Mouse (Mus musculus) embryo, embryonic 9.5 days (tissue): Measurements from ENCODE around the gene Arhgef40.
"Not testable (repeated sequence)": the region's sequence is repeated elsewhere in the genome, so short reads cannot be mapped to it uniquely, and the experiment has no call there.

Source experiments
- DNase-seq: peaks from one replicate; pipeline ENCODE4 v3.0.0-alpha.2; 2017; ENCODE audit errors: extremely low spot score

Arhgef40 gene

DNA sequence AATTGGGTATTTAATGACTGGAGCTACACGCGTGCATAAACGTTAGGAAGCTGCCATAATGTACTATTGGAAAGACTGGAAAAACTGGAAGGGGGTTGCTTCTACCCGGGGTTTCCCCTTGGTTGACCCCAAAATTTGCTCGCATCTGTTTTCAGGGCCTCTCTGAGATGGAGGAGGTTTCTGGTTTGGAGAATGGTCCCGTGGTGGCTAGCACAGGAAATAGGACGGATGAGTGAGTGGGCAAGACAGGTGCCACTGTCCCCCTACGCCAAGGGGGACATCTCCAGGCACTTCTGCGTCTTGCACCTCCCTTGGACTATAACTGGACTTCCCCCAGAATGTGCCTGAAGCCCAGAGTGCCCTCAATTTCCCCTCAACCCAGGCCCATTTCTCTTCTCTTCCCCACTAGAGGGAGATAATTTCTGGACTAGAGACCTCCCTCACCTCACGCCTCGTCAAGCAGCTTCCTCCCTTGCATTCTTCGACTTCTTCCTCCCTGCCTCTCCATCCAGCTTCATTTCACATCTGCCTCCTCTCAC lies 34.6 kb downstream of the Arhgef40 start:
- DNase-seq = no peak

DNA sequence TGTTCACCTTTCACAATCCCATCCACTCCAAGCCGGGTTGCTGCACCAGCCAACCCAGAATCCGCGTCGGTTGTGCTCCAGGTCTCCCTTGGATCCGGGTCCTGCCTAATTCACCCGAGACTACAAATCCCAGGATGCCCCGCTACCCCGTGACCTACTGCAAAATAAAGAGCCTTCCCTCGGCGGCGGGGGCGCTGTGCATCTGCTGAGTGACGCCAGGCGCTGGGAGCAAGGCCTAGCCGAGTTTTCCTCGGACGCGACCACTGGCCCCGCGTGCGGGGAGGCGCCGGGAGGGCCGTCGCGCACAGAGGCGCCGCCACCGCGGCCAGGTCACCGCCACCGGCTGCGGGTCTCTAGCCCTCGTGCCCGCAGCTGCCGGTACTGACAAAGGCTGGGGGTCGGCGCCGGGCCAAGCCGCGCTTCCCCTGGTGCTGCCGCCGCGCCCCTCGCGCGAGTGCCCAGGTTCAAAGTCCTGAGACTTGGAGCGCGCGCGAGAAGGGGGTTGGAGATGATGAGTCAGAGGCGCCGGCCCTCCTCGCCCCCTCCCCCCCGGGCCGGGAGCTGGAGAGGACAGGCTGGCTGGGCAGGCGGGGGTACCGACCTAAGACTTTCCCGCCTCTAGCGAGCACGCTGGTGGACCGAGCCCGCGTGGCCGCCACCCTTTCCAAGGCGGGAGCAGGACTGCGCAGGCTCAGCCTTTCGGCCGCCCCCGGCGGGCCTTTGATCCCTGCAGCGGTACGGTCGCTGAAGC lies 35.2 kb downstream of the Arhgef40 start:
- DNase-seq = peak; percentile 98

DNA sequence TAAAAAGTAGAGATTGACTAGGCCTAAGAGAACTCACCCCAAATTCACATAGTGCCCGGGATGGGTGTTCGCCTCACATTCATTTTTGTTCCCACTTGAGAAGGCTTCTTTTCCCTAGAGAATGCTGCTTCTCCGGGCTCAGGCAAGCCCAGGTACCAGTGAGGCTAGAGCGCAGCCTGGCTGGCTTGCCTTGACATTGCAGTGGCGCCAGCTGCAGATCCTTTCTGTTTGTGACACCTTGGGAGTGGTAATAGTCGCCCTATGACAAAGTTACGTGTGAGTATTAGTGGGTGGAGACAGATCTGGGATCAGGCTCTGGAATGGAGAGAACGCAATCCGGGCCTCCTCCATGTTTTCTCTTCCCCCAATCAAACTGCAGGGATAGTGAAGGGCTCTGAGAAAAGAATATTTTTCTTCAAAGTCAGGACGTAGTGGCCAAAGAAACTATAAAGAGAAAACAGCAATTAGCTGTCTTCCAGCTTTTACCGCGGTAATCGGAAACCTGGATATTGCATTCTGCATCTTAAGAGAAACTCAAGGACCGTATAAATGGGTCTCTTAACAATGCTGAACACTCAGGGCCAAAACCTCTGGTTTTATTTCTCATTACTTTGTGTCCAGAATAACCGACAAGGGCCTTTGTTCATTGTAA lies 36.1 kb downstream of the Arhgef40 start, which contains the start of gene Zfp219:
Gene Zfp219, minus strand, starts transcription at position 248 of the 652 bp plus-strand sequence.
- peak; percentile 84 for DNase-seq

DNA sequence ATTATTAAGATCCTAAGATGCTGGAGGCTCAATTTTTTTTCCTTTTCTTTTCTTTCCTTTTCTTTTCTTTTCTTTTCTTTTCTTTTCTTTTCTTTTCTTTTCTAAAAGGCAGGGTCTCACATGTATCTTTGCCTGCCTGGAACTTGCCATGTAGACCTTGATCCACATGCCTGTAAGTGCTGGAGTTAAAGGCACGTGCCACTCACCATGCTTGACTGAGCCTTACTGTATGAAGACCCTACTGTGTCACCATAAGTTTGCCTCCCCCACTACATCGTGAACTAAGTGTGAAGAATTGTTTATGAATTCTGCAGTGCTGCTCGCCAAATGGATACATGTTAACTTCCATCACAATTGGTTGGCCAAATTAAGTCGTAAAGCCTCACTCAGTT lies 36.6 kb downstream of the Arhgef40 start:
- no peak for DNase-seq

DNA sequence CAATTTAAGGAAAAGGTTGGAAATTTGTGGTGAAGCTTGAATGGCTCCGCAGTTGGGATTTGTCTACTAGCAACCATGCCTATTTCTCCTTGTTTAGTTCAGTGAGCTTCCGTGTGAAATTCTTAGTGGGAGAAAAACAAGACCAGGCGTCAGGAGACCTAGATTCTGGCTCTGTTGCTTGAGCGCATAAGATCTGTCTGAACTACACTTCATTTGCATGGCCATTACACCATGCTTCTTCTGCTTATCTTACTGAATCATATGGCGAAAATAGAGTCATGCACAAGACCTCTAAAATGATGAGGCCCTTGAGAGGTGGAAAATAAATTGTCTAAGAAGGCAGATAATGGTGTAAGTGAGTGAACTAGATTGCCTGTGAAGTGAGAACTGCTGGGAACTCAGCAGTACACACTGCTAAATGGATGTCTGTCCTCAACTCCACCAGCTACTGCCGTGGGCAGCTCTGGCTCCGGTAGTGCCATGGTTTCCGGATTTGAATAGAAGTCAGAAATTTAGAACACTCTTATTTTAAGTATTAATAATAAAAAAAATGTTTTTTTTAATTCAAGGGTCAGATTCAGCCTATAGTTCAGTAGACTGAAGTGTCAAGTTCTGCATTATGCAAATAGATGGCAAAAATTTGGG lies 37.2 kb downstream of the Arhgef40 start:
- DNase-seq = no peak

DNA sequence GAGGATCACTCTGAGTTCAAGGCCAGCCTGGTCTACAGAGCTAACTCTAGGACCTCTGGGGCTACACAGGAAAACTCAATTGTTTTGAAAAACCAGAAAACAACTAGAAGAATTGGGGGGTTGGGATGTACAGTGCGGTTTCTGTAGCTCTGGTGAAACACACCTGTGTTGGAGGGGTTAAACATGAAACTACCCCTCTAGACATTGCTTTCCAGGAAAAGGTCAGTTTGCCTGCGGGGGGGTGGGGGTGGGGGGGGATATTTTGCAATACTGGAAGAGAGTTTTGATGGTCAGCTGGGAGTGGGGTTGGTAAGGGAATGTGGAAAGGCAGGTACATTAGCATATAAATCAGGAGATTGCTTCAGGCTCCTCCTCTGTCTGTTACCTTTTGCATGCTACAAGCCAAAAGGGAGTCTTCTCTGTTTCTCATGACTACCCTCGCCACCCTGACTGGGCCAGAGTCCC lies 37.8 kb downstream of the Arhgef40 start:
- no peak for DNase-seq

DNA sequence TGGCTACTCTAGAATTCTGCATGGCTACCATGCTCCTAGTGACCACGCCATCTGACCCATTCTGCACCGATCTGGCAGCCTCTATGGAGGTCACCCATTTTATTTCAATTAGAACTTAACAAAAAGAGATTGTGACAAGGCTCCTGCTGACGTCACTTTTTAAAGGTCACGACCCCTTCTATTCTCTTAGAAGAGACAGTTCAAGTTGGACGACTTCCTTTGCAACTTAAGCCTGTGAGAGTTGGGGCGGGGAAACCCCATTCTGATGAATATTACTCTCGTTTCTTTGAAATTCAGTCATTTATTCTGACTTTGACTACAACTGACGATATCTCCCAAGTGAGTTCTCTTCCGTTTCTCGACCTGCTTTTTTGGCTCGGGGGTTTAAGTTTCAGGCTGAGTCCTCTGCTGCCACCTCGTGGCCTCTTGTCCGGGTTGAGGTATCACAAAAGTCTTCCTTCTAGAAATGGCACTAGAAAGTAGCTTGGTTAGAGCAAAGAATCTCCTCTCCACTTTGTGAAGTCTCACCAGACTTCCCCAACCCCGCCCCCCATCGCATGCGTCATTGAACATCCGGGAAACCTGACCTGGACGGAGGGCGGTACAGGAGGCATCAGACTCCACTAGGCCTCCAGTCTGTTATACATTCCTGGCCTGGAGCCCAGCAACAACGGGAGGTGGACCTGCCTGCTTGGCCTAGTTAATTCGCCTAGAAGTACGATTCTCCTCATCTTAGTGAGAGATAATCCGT lies 38.4 kb downstream of the Arhgef40 start:
- DNase-seq = peak; percentile 92

DNA sequence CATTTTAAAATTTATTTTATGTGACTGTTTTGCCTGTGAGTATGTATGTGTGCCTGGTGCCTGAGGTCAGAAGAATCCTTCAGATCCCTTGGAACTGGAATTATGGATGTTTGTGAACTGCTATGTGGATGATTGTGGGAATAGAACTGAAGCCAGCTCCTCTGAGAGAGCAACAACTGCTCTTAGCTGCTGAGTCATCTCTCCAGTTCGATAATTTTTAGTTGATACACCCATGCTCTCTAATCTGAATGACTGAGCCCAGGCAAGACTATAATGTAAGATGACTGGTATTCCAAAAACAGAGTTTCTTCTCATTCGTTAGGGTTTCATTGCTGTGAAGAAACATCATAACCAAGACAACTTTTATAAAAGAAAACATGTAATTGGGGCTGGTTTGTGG lies 39.6 kb downstream of the Arhgef40 start:
- DNase-seq = no peak

DNA sequence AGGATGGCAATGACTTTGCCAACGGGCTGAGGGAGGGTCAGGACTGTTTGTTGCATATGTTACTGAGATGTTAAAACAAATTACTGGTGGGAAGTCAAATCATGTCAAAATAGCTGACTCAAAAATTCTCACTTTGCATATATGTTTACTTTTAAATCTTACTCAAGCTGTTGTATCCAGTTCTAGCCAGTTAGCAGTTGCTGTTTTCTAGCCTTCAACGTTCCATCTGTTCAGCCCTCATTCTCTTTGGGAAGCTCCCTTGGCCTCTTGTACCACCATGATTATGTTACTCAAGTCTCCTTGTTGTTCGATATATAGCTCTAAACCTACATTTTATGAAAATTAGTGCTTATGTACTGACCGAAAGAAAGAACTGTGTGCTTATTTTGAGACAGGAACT lies 41.8 kb downstream of the Arhgef40 start:
- DNase-seq = no peak

DNA sequence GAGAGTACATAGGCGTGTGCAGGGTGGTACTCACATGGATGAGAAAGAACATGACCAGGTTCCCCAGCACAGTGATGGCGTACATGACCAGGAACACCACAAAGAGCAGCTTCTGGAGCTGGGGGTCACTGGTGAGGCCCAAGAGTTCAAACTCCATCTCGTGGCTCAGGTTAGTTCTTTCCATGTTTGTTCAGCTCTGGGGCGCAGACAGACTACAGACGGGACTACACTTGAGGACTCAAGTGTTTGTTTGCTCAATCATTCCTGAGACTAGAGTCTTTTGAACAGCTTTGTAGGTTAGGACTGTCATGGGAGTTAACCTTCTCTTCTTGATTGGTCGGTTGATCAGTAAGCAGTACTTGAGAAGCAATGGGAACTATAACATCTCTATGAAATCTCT lies 51.4 kb downstream of the Arhgef40 start:
- DNase-seq = no peak

DNA sequence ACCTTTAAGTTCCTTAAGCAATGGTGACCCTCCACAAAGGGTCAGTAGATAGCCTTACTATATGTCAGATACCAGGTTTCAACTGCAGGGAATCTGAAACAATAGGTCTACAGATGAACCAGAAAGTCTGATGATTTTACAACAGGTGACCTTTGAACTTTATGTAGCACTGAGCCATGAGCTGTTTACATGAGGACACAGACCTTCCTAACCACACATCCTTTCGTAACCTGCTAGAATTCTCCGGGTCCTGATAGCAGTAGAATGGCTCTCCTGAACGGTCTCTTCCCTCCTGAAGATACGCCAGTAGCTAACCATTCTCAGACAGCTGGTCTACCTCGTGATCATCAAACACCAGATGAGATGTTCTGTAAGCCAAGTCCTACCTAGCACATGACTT lies 54.8 kb downstream of the Arhgef40 start:
- no peak for DNase-seq

DNA sequence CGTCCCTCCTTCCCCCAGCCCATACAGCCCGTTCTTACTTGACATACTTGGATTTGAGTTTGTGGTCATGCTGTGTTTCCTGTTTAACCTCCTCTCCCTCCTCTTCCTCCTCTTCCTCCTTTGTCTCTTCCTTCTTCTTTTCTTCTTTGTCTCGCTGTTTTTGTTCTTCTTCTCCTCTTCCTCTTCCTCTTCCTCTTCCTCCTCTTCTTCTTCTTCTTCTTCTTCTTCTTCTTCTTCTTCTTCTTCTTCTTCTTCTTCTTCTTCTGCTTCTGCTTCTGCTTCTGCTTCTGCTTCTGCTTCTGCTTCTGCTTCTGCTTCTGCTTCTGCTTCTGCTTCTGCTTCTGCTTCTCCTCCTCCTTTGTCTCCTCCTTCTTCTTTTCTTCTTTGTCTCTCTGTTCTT lies 57.8 kb downstream of the Arhgef40 start, which contains the start of gene Olfr221:
Gene Olfr221, minus strand, starts transcription at position 101 of the 400 bp plus-strand sequence.
- DNase-seq = not testable (repeated sequence)

DNA sequence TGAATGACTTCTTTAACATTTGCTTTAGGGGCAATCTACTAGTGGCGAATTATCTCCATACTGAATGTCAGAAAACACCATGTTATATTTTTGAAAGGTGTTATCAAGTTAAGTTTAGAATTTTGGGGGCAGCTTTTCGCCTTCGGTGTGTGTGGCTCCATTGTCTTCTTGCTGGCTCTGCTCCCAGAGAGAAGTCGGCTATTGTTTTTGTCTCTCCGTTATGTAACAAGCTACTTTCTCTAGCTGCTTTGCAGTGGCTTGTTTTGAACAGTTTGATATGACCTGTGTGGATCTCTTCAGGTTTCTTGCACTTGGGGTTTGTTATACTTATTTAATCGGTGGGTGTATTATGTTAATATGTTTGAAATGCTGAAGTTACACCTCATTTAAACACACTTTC lies 58.9 kb downstream of the Arhgef40 start:
- no peak for DNase-seq

DNA sequence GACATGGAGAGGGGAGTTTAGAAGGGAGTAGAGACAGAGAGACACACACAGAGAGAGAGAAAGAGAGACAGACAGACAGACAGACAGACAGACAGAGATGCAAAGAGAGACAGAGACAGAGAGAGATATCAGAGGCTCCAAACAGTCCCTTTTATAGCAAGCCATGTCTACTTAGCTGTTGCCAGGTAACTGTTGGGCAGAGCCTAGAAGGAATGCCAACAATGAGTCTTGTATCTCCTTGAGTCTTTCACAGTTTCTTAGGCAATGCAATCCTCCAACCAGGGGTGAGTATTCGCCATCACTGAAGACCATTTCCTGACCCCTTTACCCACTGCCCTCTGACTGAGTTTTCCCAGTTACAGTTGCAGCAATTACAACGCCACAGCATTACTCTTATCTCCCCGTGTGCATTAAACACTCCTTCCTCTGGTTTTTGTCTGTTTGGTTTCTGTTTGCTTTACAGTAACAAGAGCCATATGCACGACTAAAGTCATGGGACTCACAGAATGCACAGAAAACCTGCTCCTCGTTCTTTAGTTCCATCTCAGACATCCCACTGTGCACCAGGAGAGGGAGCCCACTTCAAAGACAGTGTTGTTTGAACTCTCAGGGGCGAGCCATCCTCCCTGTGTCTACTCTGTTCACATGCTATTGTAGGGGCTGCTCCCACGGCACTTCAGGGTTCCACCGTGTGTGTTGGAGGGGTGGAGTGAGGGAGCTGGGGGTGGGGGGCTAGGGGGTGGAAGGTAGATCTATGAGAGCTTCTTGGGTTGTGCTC lies 60.6 kb downstream of the Arhgef40 start:
- DNase-seq = peak; percentile 44

DNA sequence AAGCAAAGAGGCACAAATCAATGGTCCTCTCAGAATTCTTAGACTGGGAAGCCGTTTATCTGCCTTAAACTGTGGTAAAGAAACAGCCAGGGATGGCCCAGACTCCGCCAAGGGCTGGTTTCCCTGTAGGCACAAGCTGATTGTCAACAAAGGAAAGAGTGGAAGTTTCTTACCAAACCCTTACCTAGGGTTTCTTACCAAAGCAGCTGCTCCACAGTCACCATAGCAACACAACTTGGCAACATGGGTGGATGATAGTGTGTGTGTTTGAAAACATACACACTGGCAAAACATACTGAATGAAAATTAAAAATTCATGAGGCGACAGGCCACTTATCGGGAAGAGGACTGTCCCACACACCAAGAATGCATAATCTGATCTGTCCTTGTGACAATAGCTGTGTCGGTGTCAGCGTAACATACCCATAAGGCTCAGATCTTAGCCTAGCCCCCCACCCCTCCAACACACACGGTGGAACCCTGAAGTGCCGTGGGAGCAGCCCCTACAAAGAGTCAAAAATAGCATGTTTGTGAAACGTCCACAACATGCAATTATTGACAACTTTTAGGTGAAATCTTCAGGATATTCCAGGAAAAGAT lies 61.5 kb downstream of the Arhgef40 start:
- DNase-seq = no peak

DNA sequence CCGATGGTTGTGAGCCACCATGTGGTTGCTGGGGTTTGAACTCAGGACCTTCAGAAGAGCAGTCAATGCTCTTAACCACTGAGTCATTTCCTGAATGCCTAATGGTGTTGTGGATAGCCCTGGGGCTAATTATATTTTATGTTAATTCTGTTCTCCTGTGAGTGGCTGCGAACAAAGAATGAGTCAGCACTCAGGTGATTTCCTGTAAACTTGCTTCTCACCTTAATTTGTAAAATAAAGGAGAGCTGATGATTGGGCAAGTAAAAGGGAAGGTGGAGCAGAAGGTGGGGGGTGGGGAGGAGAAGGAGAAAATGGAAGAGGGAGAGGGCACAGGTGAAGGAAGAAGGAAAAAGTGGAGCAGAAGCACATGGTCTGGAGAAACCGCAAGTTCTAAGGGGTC lies 68.2 kb downstream of the Arhgef40 start:
- DNase-seq = not testable (repeated sequence)
